Mouse (Mus musculus): Measurements from ENCODE around the gene Gm9913.

Gene Gm9913

DNA sequence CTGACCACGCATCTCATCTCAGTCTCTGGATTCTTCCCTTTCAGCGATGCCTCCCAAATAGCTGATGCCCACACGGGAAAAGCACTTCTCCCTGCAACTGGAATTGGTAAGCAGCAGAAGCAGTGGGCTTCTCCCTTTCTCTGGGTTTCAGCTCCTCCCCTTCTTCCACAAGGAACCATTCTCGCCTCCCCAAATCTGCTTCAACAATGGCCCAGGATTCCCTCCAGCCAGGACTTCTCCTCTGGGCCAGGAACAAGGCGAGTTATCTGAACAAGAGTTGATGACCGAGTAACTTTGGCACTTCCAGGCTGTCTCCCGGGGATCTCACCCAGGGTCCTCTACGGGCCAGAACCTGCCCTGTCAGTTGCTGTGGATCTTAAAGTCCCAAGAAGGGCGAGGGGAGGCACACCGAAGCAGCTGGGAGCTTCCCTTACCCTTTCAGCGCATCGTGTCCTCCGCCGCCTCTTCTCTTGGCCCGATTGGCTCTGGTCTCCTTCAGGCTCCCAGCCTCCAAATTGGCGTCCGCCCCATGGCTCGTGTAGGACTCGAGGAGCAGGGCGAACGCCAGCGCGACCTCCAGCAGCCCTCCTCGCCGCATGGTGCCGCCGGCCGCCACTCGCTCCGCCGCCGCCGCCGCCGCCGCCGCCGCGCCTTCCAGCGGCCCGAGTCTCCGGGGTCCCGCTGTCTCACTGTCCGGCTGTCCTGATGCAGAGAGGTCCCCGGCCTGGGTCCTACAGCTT, at the start of gene Gm9913:
TSS of gene Gm9913 (plus strand) at position 84 of the 740 bp plus-strand sequence.
- DNase-seq = peak; percentile 13

DNA sequence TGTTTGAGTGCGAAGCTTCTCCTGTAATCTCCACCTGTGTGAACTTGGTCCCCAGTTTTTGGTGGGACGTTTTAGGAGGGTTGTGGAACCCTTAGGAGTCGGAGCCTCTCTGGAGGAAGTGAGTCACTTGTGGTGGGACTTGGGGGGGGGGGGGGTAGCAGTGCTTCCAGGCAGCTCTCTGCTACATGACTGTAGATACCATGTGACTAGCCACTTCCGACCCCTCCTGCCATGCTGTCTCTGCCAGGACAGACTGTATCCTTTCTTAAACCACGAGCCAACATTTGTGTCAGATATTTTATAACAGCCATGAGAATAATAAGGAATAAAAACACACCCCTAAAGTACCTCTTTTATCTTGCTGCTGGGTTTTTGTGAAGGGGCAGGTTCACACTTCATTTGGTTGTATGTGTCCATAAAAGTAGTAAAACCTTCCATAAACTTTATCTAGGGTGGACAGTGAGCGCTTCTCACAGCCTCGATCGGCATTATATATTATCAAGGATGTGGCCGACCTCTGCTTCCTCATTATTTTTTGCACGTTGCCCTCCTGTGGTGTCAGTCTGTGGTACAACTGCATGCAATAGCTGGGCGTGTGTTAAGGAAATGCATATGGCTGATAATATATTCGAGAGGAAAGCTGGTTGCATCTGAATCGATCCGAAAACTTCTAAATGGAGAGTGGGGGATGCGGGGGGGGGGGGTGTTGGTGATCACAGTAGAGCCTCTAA, 48.7 kb upstream of the Gm9913 start:
- DNase-seq = peak; percentile 32

DNA sequence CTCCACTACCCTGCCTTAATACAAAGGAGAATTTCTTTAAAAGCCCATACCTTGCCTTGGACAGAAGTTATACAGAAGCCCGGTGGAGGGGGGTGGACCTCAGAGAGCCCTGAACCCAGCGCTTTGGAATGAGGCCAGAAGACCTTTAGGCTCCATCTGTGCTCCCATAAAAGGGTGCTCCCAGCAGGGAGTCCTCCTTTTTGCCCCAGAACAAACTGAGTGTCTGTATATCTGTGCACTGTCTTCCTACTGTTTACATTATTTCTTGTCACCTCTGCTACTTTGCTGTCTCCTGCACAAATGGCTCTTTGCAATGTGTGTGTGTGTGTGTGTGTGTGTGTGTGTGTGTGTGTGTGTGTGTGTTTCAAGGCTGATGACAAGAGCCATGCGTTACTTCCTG, 45.8 kb upstream of the Gm9913 start:
- no peak for DNase-seq

DNA sequence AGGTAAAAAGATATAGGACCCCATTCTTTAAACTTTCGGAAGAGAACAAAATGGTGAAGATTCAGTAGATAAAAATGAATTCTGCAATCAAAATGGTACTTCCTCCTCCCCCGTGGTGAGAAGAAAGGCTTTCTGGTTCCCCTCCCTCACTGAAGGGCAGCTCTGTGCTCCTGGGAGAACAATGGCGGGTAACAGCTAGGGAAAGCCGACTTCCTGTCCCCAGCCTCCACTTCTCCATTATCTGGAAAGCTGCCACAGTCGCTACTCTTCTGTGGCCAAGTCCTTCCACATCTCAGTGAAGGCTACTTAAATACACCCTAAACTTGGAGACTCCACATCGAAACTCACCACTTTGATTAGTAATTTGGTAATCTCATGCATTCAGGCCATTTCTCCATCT, 40.9 kb upstream of the Gm9913 start:
- DNase-seq = no peak

DNA sequence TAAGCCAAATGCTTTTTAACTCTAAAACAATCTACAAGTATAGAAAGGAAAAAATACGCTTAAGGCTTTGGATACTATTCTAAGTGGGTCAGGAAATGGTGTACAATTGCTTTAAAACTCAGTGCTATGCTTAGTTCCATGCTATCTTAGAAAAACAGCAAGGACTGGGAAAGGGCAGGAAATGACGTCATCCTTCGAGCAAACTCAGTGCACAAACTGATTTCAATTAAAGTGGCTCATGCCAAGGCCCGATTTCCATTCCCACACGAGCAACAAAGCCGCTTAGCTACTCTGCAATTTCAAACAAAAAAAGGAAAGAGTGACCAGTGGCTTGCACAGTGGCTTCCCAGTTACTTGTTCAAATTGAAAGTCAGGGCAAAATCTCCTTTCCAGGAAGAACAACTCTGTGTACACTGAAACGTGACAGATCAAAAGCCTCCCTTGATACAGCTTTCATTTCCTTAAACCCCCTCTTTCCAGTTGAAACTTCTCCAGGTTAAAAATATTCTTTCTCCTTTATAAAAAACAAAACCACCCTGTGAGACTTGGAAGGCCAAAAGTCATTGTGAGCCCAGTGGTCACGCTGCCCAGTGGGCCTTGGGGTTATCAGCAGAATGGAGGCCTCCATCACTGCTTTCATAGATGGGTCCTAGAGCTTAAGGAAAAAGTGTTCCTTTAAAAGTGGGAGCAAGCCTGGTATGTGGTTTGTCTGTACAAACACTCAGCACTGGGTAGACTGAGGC, 34.2 kb upstream of the Gm9913 start:
- no peak for DNase-seq

DNA sequence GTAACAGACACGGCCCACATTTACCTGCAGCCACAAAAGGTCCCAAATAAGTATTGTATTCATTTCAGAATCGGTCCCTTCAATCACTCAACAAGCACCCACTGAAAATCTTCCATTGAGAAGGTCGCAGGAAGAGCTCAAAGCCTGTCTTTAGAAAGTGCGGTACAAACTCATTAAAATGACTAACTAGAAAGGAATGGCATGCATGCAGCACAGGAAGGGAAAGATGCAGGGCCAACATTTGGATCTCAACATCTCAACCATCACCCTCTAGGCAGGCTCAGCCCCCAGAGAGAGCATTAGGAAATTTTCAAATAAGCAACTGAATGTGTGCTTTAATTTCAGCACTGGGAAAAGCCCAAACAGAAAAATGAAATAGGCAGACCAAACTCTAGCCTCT, 33.2 kb upstream of the Gm9913 start:
- no peak for DNase-seq

DNA sequence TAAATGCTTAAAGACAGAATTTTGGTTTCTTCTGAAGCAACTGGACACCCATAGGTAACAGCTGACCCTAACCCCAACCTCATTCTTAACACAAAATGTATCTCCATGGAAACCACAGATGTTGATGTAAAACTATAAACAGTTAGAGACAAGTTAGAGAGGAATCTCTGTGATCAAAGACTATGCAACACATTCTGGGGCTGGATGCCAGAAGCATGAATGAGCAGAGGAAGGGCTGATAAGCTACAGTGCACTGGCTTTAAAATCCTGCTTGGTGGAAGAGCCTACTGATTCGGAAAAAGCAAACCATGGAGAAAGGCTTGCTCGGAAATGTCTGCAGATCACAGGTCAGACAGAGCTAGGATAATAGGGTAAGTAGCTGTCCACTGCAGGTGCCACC, 31.7 kb upstream of the Gm9913 start:
- DNase-seq = no peak

DNA sequence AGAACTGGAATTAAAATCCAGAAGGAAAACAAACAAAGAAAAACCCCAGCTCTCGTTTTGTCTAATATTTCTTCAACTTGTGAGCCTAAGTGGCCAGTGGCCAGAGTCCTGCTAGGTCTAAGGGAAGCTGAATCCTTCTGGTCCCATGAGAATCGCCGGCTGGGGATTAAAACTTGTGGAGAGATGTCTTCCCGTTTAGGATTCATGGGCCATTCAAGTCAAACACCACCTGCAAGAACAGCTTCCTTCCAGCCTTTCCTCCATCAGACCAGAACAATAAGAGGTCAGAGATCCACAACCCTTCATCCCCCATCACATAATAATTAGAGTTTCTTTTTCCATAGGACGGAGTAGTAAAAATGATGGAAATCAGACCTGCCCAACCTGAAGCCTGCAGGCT, 30.2 kb upstream of the Gm9913 start:
- DNase-seq = no peak

DNA sequence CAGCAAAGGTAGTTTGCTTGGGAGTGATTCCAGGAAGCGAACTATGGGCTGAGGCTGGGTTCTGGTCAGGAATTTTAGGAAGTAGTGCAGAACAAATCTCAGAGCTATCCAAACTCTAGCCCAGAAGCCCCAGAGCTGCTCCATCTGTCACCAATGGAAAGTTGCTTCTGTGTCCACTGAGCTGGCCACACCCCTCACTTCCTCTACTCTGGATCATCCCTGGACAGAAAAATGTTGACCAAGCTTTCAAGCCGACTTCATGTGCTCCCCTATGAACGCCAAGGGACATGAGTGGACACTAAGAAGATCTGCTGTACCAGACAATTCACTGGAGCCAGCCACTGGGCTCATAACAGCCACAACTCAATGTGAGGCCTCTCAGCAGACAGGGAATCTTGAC, 28.7 kb upstream of the Gm9913 start:
- DNase-seq = no peak

DNA sequence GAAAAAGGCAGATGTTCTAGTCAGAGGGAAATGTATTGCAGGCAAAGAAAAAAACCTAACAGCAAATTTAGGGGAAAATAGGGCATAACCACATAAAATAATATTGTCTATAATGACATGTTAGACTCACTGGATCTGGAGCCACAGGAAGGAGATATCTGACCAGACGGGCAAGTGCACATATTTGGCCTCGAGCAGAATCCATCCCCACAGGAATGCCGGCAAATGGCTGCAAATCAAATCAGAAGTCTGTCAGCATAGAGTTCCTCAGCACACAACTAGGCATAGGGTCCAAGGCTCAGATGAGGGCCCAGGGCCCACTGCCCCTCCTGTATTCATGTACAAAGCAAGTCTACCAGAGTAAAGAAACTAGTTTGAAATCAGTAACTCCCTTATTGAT, 27.5 kb upstream of the Gm9913 start:
- DNase-seq = no peak

DNA sequence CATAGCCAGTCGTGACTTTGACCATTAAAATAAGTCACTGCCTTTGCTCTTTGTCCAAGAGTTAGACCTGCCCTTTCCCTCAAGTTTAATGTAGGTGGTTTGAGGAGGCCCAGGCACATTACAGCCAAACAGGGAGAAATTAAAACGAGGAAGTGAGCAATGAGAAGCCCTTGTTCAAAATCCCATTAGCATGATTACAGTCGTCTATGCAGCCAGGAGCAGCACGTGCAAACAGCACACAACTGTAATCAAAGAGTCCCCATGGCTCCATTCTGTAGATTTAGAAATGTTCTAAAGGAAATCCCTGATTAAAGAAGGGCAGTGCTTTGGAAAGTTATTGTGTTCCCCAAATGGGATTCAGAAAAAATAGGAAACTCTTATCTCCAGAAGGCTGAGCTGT, 26.2 kb upstream of the Gm9913 start:
- no peak for DNase-seq

DNA sequence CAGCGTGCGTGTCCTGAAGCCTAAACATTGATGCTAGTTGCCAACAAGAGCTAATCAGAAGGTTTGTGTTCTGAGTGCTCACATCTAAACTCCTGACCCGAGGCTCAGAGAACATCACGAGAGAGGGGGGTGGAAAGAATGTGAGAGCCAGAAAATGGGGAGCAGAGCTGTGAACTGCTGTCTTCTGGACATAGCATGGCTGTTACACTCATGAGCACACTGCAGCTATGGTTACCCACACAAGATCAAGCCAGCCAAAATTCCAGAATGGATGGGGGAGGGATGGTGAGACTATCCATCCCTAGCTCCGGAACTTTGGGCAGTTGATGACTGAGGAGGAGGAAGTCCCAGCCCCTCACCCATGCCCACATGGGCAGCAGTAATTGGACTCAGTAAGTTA, 24.8 kb upstream of the Gm9913 start:
- DNase-seq = no peak

DNA sequence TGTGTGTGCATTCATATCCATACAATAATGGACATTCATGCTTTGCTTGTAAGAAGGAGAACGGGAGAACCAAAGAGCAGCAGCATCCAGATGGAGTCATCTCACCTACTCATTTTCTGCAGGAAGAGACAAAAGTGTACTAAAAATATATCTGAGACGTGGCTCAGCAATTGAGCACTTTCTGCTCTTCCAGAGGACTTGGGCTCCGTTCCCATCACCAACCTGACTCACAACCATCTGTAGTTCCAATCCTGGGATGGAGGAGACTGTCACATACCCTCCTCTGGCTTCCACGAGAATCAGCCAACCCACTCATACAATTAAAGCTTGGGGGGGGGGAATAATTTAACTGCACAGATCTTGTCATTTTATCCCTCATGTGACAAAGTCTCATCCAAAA, 23.8 kb upstream of the Gm9913 start:
- no peak for DNase-seq

DNA sequence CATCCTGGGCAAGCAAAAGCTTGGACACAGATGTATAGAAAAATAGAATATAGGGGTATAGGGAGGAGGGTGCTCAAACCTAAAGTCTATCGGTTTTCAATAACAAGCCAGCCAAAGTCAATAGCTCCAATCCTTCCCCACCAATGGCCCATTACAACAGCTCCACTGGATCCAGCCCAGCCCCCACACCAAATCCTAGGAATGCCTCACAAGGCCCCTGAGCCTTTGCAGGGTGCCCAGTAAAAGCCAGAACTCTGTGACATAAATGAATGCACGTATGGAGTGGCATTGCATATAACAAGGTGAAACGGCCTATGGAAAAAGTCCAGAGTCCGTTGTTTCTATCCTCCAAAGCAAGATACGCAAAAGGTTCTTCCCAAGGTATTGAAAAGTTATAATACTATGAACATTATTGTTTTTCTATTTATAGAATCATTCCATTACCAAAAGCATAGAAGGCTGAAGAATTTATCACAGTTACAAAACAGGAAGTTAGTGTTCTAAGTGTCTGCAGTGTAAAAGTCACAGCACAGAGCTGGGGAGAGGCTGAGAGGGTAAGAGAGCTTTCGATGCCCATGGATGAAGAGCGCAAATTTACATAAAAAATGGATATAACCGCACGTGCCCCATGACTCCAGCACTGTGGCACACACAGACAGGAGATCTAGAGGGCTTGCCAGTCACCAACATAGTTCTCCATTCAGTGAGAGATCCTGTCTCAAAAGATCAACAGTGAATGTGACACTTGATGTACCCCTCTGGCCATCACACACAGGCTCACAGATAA, 23.2 kb upstream of the Gm9913 start:
- no peak for DNase-seq

DNA sequence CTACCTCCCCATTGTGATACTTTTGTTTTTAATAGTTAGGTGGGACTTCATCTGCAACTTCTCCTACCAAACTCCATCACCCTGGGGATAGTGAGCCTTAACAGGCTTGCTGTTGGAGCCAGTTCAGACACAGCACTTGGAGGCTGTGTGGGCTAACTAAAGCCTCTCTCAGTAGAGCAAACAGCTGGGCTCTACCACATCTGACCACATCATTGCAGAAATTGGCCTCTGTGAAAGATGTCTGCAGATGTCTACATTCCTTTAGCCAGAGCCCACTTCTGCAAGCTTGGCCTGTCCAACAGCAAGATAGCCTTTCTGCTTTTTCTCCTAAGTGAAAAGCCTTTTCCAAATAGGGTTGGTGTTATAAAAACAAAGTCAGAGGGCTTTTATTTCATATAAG, 20.7 kb upstream of the Gm9913 start:
- DNase-seq = no peak

DNA sequence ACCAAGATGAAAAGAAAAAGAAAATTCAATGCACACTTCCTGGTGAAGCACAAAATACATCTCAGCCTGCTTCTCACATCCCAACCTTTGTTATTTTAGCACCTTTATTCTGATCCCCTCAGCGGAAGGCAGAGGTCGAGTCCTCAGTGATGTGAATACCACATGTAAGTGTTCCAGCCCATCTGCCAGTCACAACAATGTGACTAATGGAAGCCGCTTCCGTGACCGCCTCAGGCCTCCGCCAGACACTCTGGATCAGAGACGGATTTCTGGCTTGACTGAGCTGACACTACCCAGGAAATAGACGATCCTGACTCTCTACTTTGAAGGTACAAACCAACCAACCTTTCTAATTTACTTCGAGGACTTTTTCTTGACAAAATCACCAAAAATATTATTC, 20.0 kb upstream of the Gm9913 start:
- no peak for DNase-seq

DNA sequence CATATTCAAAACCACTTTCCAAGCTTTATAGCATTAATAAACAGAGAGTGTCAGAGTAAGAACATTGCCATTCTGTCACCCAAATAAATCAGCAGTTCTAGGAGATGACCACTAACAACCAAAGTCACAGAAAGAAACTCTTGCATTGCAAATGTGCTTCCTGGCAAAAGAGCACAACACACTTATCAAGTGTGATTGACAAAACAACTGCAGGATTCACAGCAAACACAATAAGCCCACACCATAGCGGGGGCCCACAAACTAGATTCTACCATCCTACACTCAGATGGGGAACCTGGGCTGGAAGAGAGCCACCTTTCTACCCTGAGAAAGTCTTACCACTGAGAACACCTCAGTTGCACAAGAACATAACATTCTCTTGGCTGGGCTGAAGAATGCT, 14.9 kb upstream of the Gm9913 start:
- no peak for DNase-seq

DNA sequence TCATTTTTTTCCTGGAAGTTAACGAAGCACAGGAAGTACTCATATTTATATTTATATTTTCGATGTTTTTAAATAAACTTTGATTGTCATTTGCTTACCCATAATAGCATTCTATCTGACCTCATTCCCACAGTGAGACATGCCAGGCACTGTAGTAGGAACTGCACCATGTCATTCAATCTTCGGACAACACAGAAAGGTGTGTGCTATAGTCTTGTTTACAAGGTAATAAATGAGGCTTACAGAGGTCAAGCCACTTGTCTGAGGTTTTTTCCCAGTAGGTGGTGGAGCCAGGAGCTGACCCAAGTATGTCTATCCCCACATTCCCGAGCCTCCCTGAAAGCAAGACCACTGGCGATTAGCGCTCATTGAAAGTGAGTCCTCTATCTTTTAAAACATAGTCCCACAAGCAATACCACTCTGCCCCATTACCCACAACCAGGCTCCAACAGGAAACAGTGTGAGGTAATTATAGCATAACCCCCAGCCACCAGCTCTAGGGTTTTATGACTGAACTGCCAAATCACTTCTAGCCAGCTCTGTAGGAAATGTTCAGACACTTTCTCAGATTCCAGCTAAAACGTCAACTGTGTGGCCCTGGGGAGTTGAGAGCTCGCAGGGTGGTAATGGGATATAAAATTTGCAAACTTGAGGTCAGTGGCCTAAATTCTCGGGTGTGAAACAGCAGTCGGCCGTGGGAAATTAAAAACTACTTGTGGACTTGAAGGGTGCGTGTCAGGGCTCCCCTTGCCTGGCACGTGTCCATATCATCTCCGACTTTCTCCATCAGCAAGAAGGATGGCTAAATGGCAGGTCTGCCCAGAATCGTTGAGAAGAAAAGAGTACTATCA, 12.6 kb upstream of the Gm9913 start:
- DNase-seq = no peak

DNA sequence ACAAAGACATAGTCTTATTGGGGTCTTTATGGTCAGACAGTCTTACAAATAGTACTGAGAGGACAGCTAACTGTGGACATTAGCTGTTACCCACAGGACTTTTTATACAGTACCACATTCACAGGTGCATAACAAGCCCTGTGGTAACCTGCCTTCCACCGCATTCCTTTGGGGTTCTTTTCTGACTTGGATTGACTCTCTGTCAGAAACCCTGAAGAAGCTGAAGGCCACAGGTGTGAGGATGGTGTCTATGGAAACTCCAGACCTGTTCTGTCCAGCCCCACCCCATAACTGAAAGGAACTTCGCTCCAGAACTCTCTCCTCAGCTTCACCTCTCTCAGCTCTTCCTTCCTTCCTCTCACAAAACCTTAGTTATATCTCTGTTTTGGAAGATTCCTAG, 10.6 kb upstream of the Gm9913 start:
- no peak for DNase-seq

DNA sequence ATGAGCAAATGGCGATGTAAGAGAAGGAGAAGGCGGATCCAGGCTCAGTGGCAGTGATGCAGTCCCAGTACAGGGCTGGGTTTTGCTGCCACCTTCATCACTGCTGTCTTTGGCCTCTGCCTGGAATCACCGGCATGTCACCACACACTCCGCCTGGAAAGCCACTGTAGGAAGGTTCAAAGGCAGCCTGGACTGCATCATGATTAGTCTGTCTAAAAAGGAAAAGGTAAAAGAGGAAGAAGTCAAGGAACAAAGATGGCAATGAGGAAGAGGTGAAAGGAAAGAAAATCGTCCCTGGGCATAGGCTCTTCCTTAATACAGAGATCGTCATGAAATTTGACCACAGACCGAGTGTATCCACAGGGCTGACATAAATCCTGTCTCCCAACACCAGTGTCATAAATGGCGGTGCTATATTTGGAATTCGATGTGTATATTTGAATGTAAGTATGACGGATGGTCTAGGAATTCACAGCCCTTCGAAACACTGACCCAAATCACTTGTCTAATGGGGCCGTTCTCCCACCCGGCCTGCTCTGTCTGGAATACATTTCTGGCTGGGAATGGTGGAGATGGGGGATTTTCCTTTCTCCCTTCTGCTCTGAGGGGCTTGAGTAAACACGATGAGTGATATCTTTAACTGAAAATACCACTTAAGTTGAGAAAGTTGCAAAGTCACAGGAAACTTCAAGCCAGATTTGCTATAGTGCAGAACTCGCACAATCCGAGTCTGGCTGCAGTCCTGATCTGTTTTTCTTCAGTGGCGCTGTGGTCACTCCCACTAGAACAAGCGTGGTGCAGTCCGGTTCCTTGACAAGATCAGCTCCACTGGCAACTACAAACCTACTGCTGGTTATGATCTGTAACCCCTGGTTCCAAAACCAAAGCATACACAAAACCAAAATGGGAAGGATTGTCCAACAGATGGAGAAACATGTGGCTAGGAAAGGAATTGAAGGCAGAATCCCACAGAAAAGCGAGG, 9.8 kb upstream of the Gm9913 start:
- DNase-seq = no peak

DNA sequence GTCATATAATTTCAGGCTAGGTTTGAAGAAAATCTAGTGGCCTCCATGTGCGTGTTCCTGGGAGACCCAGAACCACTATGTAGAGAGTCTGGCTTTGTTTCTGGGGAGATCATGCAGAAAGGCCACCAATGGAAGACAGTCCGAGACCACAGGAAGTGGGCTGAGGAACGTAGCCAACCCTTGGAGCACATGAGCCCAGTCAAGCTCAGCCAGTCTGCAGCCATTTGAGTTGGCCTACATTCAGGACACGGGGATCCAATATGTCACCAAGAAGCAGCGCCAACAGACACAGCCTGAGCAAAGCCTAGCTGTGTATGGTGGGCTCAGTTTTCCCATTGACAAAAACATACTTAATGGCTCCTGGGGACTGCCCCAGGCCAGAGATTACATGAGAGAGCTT, 8.2 kb upstream of the Gm9913 start:
- no peak for DNase-seq
